Mouse (Mus musculus) cerebellum, adult 11-12 months (tissue): ENCODE results near the gene Zcchc17.

ENCODE experiments used
- DNase-seq: peaks from one replicate; pipeline ENCODE4 v3.0.0; 2022

Gene Zcchc17

DNA sequence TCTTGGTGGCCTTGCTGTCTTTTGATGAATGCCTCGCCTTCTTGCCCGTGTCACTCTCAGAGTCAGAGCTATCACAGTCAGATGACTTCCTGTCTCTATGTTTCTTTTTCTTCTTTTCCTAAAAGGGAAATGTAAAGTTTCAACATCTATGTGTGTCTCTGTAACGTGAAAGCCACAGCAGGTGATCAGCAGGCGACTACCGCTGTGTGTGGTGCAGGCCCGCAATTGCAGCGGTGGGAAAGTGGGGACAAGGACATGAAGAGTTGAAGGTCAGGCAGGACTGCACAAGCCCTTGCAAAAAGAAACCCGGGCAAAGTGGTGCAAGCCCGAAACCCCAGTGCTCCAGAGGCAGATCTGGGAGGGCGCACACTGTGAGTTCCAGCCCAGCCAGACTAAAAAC is 43.1 kb downstream of the Zcchc17 start:
- no peak for DNase-seq

DNA sequence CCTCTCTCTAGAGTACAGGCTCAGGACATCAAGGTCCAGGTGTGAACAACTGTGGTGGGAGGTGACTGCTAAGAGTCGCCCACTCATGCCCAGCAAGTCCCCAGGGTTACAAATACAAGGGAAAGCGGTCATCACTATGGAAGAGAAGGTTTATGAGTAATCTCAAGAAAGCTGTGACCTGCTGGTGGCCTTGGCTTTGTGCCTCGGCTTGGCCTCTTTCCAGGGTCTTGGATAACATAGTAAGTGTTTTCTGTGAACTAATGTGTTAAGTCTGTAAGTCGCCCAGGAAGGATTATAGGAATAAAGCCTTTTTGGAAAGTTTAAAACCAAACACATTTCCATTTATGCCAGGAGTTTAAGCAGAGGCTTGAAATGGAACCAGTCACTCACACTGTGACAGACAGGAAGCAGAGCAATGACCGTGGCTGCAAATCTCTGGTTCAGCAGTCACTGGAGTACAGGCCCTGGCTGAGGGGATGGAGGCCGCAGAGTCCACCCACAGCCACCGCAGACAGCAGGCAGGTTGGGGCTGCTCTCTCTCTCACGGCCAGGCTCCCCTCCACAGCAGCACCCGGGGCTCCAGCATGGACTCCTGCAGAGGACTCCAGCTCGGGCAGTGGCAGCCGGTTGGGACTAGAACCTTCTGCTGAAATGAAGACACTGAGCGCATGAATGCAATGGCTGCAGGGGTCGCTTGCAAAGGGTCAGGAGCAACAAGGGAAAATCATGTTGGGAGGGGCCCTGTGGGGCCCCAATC is 43.8 kb downstream of the Zcchc17 start:
- DNase-seq = no peak

GRCm38 (mm10) chr4:130313552-130313951 is 46.2 kb downstream of the Zcchc17 start:
- DNase-seq = no peak

- no peak for DNase-seq
Observed at GRCm38 (mm10) chr4:130312526-130312925, 47.2 kb downstream of the Zcchc17 start.

- DNase-seq = no peak
Observed at GRCm38 (mm10) chr4:130309254-130309653, 50.5 kb downstream of the Zcchc17 start.

GRCm38 (mm10) chr4:130308231-130309081 is 51.3 kb downstream of the Zcchc17 start, which contains the start of the genes Fabp3 and Gm10570:
Gene Fabp3 (plus strand): TSS chr4:130308595.
Gene Gm10570 (minus strand): TSS chr4:130308674.
- DNase-seq = peak; percentile 83

GRCm38 (mm10) chr4:130307851-130308230 is 51.9 kb downstream of the Zcchc17 start:
- DNase-seq = peak; percentile 76

DNA sequence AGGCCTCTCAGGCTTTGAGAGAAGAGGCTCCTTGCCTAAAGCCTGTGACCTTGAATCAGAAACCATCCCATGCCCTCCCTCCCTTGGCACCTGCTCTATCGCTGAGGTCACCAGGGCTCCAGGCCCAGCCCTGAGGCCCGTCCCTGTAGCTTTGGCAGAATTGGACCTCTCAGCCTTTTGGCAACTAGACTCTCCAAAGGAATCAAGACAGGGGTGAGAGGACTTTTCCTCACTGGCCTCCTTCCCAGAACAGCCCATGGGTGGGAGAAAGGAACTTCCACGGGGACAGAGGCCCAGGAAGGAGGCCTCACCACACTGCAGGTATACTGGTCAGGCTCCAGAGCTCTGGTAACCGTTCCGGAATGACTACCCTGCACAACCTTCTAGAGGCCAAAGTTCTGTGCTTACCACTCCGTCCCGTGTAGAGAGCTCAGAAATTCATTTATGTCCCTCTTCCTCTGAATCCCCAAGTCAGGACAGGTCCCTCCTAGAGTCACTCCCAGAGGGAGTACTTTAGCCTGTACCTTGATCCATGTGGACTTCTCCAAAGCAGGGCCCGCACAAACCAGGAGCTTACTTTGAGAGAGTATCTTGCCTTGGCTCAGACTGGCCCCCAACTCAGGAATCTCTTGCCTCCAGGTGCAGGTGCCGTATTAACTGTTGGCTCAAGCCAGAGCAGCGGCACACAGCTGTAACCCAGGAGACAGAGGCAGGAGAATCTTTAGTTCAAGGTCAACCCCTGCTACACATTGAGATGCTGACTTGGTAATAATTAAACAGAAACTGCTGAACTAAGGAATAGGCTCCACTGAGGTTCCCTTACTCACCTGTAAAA is 52.7 kb downstream of the Zcchc17 start:
- DNase-seq = peak; percentile 59

GRCm38 (mm10) chr4:130304746-130305145 is 55.0 kb downstream of the Zcchc17 start:
- no peak for DNase-seq

GRCm38 (mm10) chr4:130302285-130302870 is 57.4 kb downstream of the Zcchc17 start:
- no peak for DNase-seq

GRCm38 (mm10) chr4:130299629-130300018 is 60.1 kb downstream of the Zcchc17 start:
- no peak for DNase-seq

DNA sequence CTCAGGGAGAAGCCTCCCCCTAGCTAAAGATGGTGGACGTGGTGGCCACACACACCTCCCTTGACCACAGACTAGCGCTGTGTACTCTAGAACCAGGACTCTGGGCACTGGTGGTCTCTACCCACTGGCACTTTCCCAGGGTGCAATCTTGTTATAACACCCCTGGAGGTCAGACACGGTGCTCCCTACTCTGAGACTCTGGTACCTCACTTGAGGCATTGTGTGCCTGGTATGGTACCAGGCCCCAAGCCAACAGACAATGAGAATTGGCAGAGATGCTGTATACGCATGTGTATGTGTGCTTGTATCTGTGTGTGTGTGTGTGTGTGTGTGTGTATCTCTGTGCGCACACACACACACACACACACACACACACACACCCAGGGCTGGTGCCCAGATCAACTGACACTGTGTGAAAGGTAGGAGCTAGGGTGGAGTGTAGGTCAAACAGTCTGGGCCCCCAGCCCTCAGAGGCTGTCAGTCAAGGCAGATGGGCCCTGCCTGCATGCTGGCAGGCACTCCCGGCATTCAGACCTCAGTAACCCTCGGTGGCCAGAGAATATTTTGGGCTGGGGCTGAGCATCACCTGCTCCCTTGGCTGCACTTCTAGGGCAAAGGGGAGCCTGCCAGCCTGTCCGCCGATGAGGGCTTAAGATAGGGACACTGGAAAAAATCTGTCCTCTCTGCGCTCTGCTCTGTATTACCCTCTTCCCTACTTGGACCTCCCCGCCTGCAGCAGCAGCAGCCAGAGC is 60.7 kb downstream of the Zcchc17 start:
- DNase-seq = peak; percentile 83

- no peak for DNase-seq
Observed at GRCm38 (mm10) chr4:130297123-130297529, 62.6 kb downstream of the Zcchc17 start.

DNA sequence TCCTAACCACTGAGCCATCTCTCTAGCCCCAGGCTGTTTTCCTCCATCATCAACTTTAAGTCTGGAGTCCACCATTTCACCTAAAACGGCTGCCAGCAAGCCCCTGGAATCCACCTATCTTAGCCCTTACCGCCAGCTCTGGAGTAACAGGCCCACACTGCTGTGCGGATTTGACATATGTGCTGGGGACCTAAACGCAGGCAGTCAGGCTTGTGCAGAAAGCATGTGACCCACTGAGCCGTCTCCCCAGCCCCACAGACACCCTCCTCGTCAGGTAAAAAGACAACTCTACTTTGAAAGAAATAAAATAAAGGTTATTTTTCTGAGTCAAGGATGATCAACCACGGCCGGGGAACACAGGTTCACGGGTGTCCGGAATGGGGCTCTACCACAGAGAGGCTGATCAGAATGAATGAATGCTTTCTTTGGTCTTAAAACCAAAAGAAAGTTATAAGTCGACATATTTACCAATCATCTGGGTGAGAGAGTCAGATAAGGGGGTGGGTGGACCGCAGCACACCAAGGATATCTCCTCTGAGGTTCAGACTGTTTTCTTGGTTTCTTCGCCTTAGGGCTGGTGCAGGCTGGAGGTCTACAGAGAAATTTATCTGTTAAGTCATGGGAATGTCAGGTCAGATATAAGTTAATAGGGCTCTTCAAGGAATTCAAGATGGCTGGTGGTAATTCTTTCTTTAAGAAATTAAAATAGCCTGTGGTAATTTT is 63.3 kb downstream of the Zcchc17 start:
- DNase-seq = no peak

GRCm38 (mm10) chr4:130295047-130295745 is 64.5 kb downstream of the Zcchc17 start:
- DNase-seq = no peak

- no peak for DNase-seq
Observed at GRCm38 (mm10) chr4:130294513-130294912, 65.2 kb downstream of the Zcchc17 start.

DNA sequence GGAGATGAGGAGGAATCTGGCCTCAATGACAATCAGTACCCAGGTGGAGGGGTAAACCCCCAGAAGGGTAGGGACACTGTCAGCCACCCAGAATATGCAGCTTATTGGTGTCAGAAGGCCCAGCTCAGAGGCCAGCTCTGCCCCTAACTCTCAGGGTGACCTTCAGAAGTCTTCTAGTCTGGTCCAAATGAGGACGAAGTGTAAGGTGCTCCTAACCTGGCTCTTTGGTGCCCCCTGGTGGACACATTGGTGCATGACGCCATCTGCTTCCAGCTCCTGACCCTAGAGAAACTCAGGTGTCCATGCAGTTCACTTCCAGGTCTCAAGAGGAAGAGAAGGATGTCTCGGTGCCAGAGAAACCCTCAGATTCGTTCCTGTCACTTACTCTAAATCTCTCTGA is 67.5 kb downstream of the Zcchc17 start:
- peak; percentile 75 for DNase-seq

DNA sequence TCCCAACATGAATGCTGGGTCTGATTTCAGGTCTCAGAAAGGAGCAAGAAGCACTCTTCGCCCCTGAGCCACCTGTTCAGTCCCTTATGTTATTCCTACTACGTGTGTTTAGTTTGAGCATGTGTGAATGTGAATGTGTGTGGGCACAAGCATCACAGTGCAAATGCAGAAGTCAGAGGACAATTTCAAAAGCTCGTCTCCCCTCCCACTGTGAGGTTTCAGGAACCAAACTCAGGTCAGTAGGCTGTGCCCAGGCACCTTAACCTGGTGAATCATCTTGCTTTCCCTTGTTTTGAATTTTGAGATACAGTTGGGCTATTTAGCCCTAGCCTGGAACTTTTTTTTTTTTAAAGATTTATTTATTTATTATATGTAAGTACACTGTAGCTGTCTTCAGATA is 69.9 kb downstream of the Zcchc17 start:
- no peak for DNase-seq

- no peak for DNase-seq
Observed at GRCm38 (mm10) chr4:130286531-130286930, 73.2 kb downstream of the Zcchc17 start.

- no peak for DNase-seq
Observed at GRCm38 (mm10) chr4:130283826-130284225, 75.9 kb downstream of the Zcchc17 start.

DNA sequence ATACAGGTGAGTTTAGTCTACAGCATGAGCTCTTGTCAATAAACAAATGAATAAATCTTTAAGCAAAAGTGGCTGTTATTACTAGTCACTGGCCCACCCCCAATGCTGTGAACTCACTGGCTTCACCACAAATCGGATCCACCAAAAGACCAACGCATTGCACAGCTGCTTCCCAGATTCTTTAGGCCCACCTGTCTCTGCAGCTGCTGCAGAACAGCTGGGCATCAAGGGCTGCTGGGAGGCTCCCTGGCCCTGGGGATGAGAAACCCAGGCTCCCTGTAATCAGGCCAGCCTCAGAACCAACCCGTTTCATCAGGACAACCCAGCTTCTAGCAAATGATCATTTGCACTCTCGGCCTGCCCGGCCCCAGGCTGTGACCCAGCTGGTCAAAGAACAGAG is 76.9 kb downstream of the Zcchc17 start:
- DNase-seq = no peak
